Mouse (Mus musculus): Measurements from ENCODE around the gene Hlcs.

GRCm38 (mm10) chr16:94356046-94356445 is 42.7 kb upstream of the Hlcs start:
- no peak for TF ChIP-seq CTCF (IDR thresholded peaks at IDR 0.05; ENCODE audit: control insufficient read depth, insufficient read depth, insufficient replicate concordance, low read depth, low read length)
- no peak for TF ChIP-seq POLR2A (IDR thresholded peaks at IDR 0.05; ENCODE audit: control insufficient read depth, low read depth, low read length)
